Mouse (Mus musculus) bone marrow macrophage, adult 2 months (primary cell): ENCODE measurements at regions not wholly inside any gene's neighbourhood (a gene's known extent, or its start where the extent isn't known, plus 50 kb on each side); places are given as distances from the start of the nearest gene placed in this dataset.

Experiments used
- H3K27ac ChIP-seq: 2 replicates; pipeline ENCODE4 v1.5.1; 2012; ENCODE audit warnings: low read depth, low read length; ENCODE audit not compliant: insufficient read depth
- H3K4me1 ChIP-seq: 2 replicates; pipeline ENCODE4 v1.6.1; 2012; ENCODE audit warnings: low read length; ENCODE audit not compliant: control insufficient read depth, insufficient read depth
- H3K4me3 ChIP-seq: 2 replicates; pipeline ENCODE4 v1.5.1; 2012; ENCODE audit warnings: mild to moderate bottlenecking, low read length, moderate library complexity; ENCODE audit not compliant: insufficient read depth
- CTCF ChIP-seq: IDR thresholded peaks from 2 replicates; pipeline ENCODE4 v1.5.1; 2012; ENCODE audit warnings: low read depth, mild to moderate bottlenecking, low read length, moderate library complexity
- POLR2A ChIP-seq: IDR thresholded peaks from 2 replicates; pipeline ENCODE4 v1.6.1; 2012; ENCODE audit warnings: mild to moderate bottlenecking, low read depth, low read length, borderline replicate concordance

DNA sequence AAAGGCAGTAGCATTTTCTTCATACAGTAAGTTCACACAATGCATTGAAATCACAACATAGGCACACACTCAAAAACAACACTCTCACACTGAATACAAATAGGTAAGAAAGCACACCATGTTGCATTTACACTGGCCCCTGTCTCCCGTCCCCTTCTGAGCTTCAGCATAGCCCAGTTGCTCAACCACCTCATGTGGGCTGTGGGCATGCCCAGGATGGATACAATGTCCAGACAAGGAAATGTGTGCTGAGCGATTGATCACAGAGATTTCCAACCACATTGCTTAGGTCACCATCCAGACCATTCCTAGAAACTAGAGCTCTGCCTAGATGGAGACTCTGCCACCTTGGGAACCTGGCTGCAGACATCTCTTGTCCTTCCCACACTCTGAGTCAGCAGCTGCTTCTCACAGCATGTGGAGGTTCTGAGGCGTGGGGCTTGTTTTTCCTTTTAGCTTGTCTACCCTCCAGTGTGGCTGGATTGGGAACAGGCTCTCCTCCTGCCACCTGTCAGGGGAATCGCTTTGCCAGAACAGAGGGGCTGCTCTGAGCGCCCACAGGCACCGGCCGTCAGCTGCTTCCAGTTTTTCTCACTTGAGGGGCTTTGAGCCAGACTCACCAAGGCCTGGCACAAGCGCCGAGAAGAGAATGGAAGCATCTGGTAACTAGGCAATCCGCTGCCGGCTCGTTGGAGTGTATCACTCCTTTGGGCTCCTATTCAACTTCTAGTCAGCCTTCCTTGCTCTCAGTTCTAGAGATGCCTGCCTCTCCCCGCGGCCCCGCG is 642.5 kb downstream of the Pard3 start:
- TF ChIP-seq CTCF: no peak
- TF ChIP-seq POLR2A: no peak
- no peak overlapping the region for H3K4me3 ChIP-seq
- H3K27ac ChIP-seq: no peak overlapping the region
- H3K4me1 ChIP-seq: no peaks in the 10 kb centered on the region

DNA sequence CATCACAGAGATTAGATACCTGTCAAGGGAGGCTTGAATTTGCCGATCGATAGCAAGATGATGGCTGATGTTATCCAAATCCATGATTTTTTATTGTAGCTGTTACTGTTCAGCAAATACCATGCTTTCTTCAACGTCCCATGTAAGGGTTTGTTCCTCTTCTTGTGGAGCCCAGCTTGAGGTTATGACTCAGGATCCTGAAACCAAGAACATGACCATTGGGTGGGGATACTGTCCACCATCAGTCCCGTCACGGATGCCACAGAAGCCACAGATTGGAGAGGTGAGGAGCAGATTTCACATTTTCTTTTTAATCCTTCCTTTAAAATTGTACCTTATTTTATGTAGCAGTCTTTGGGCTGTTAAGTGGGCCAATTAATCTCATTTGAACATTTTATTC is 645.7 kb downstream of the Pard3 start:
- Histone ChIP-seq H3K4me3 (no peak overlapping the region), H3K27ac (no peak overlapping the region), H3K4me1 (no peaks in the 10 kb centered on the region)
- TF ChIP-seq CTCF (no peak), POLR2A (no peak)

DNA sequence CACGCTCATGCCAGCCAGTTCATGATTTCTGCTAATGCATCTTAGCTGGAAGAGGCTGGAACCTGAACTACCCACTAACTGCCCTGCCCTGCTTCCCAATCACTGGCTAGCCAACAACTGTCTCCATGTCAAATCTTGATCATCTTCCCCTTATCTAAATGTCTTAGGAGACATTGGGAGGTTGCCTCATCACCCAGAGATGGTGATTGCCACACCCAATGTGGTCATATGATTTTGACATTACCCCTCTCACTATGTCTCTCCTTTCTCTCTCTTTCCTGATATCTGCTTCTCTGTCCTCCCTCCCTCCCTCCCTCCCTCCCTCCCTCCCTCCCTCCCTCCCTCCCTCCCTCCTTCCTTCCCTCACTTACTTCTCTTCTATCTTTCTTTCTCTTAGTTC is 643.3 kb upstream of the Nrp1 start:
- TF ChIP-seq POLR2A (no peak), CTCF (no peak)

DNA sequence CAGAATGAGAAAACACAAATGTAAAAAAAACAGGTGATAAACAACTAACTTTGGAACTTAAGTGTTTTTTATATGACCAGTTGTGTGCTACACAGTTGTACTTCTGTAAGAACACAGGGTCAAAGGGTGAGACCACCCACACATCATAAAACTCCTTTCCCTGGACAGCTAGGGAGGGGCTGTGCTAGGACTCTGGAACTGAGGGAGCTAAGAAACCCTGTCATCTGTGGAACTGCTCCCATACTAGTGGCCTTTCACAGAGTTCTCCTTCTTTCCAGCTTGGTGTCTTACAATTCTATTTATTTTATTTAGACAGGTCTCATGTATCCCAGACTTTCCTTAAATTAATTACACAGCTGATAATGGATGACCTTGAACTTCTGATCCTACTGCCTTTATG is 640.4 kb upstream of the Nrp1 start:
- Histone ChIP-seq H3K4me3 (no peak overlapping the region), H3K4me1 (no peaks in the 10 kb centered on the region), H3K27ac (no peak overlapping the region)
- TF ChIP-seq CTCF (no peak), POLR2A (no peak)

More for the DNA sequence above, 643.3 kb upstream of the Nrp1 start:
- Histone ChIP-seq H3K27ac (no peak overlapping the region), H3K4me3 (no peak overlapping the region), H3K4me1 (no peaks in the 10 kb centered on the region)

DNA sequence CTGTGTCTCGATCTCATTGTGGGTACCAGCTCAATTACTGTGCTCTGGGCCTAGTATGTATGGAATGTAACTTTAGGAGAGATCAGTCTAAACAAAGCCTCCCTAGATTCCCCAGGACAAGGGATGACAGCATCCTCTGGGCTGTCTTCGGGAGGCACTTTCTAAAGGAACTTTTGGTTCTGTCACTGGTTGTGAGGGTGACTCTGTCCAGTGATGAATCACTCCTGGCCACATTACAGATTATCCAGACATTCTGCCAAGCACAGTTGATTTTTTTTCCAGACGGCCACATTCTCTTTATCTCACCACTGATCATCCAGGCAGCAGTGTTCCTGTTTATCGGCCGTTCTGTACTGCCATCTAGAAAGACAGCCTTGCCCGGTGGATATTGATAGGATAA is 638.5 kb upstream of the Nrp1 start:
- TF ChIP-seq CTCF: no peak
- no peak for TF ChIP-seq POLR2A
- no peak overlapping the region for H3K27ac ChIP-seq

DNA sequence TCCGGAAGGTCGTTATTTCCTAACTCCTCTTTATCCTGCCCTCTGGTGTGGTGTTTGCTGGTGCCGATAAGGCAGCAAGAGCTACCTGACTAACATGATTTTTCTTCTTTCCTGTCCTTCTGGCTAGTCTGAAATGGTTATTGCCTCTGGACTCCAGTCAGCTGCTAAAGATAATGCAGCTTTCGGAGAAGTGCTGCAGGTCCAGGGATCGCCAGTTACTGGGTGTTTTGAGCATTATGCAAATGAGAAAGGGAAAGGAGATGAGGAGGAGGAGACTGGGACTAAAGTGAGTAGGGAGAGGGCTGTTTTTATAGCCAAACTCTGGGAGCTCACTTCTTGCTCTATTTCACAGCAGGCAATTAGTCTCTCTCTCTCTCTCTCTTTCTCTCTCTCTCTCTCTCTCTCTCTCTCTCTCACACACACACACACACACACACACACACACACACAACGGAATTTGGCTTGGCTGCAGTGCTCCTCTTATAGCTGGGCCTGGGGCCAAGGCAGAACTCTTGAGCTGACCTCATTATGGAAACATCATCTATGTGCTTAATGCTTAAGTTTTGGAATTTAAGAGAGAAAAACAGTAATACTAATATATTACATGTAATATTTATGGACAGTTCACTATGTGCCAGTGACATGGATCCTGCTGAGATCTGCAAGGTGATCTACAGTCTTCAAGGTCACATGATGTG is 637.7 kb upstream of the Nrp1 start:
- TF ChIP-seq CTCF: no peak
- Histone ChIP-seq H3K27ac (no peak overlapping the region), H3K4me1 (no peaks in the 10 kb centered on the region), H3K4me3 (no peak overlapping the region)

More for the DNA sequence above, 638.5 kb upstream of the Nrp1 start:
- H3K4me3 ChIP-seq: no peak overlapping the region
- no peaks in the 10 kb centered on the region for H3K4me1 ChIP-seq

DNA sequence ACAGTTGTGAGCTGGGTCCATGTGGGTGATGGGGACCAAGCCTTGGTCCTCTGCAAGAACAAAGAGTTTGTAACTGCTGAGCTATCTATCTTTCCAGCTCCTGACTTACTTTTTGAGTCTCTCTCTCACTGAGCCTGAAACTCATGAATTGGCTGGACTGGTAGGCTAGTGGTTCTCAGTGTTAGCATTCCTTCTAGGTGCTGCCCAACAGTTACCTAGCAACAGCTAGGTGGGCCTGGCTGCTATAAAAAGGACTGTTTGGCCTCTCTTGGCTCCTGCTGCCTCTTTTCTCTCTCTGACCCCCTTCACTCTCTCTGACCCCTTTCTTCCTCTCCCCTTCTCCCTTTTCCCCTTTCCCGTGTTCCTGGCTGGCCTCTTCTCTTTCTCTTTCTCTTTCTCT is 636.8 kb upstream of the Nrp1 start:
- TF ChIP-seq CTCF (no peak), POLR2A (no peak)
- no peaks in the 10 kb centered on the region for H3K4me1 ChIP-seq

DNA sequence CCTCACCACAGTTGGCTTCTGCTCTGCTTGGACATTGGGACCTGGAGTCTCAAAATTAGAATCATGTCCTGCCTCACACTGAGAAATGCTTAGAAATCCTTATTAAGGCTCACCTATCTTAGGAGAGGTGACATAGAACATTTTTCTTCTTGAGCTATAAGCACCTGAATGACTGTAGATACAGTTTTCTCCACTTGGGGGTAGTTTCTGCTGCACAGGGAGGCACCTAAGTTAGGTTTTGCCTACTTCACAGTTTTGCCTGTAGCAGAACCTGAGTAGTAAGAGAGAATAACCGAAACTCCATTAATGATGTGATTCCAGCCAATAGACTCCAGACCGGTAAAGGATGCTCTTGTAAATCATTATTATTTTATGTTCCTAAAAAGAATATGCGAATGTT is 624.3 kb upstream of the Nrp1 start:
- TF ChIP-seq POLR2A: no peak
- TF ChIP-seq CTCF: no peak
- H3K4me3 ChIP-seq: no peak overlapping the region
- no peak overlapping the region for H3K27ac ChIP-seq
- peaks cover 5% of the 10 kb centered on the region; the same call in 1 of the 2 replicates for H3K4me1 ChIP-seq

More for the DNA sequence above, 636.8 kb upstream of the Nrp1 start:
- Histone ChIP-seq H3K27ac (no peak overlapping the region), H3K4me3 (no peak overlapping the region)

DNA sequence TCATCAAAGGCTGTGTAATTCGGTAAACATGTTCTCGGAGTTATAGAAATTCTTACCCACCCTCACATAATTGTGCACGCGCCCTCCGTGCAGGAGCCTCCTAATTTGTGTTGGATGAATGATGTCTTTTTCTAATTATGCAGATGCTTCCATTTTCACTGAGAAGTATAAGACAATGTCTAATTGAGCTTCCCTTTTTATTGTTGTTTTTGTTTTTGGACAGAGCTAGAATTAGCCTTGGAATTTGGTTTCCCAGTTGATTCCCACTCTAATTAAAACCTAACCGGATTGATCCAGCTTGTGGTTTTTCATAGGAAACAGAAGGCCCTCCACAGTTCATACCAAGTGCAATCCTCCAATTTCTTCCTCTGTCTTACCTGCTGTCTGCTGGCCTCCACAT is 616.2 kb upstream of the Nrp1 start:
- Histone ChIP-seq H3K4me3 (no peak overlapping the region), H3K27ac (no peak overlapping the region), H3K4me1 (peaks cover 6% of the 10 kb centered on the region)
- TF ChIP-seq POLR2A (no peak), CTCF (no peak)

DNA sequence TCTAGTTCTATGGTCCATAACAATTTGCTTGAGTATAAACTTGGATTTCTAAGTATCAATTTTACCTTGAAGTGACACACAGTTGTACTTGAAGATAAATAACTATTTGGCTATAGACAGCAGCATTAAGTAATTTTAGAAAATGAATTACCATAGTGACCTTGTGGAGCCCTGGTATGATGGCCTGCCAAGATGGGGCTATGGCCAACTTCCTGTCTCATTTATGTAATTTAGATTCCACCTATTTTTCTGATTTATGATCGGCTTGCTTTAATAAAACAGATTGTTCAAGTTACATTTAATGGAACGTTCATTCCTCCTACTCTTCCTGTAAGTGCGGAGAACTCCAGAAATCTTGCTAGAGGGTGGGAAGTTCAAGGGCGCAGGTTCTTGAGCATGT is 613.2 kb upstream of the Nrp1 start:
- no peak overlapping the region for H3K27ac ChIP-seq
- no peak overlapping the region for H3K4me3 ChIP-seq
- TF ChIP-seq CTCF (no peak), POLR2A (no peak)
- H3K4me1 ChIP-seq: peaks cover 6% of the 10 kb centered on the region

DNA sequence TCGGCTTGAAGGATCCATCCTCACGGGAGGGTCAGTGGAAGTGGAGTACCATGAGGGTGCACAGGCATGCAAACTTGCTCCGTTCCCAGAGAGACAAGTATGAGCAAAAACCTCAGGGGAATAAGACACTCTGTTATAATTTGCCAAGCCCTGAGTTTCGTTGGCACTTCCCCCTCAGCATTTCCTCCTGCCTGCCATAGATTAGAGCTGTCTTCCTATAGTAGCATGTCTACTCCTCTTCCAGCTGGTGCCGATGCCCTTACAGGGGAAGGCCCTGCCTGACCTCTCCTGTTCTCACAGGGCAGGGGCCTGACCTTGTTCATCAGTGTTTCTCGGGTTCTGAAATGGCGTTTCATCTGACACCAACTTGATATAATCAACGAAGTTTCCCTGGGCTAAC is 611.9 kb upstream of the Nrp1 start:
- H3K4me1 ChIP-seq: peaks cover 6% of the 10 kb centered on the region
- TF ChIP-seq POLR2A: no peak
- no peak for TF ChIP-seq CTCF
- H3K27ac ChIP-seq: no peak overlapping the region
- H3K4me3 ChIP-seq: no peak overlapping the region
